Mouse (Mus musculus) heart, embryonic 10.5 days (tissue): Measurements from ENCODE around the gene Mdn1. TPM values are rescaled to one million over a fixed set of nuclear protein-coding genes. Genes with fewer than 3 reads are reported as not detected.

ENCODE experiments used
- DNase-seq: peaks from one replicate; pipeline ENCODE4 v3.0.0-alpha.2; 2017; ENCODE audit warnings: low spot score
- H3K27ac ChIP-seq: fragments of 300-500 bp; sonication (generic); 2 replicates; pipeline ENCODE4 v1.5.1; 2016; ENCODE audit warnings: mild to moderate bottlenecking
- H3K27me3 ChIP-seq: fragments of 300-500 bp; sonication (generic); 2 replicates; pipeline ENCODE4 v1.6.1; 2016; ENCODE audit warnings: mild to moderate bottlenecking; ENCODE audit not compliant: poor library complexity, insufficient read depth, severe bottlenecking
- H3K36me3 ChIP-seq: fragments of 300-500 bp; sonication (generic); 2 replicates; pipeline ENCODE4 v1.6.1; 2016; ENCODE audit warnings: mild to moderate bottlenecking, moderate library complexity
- H3K4me1 ChIP-seq: fragments of 300-500 bp; sonication (generic); 2 replicates; pipeline ENCODE4 v1.6.1; 2016; ENCODE audit warnings: mild to moderate bottlenecking
- H3K4me3 ChIP-seq: fragments of 300-500 bp; sonication (generic); 2 replicates; pipeline ENCODE4 v1.5.1; 2016; ENCODE audit warnings: mild to moderate bottlenecking, moderate library complexity
- H3K9me3 ChIP-seq: fragments of 300-500 bp; sonication (generic); 2 replicates; pipeline ENCODE4 v1.6.1; 2016; ENCODE audit warnings: mild to moderate bottlenecking, moderate library complexity
- WGBS: fragments of 180-500 bp; shearing (Covaris S2); methylation state at CpG from one replicate; pipeline ENCODE4 v1.1.7; 2016; 5-methylcytosine and 5-hydroxymethylcytosine counted together
- polyA plus RNA-seq: library from polyadenylated mRNA; unstranded; fragments of >200 nt; fragmentation: Nextera tagmentation; extraction: Ambion mirVana; gene quantifications from 2 replicates; pipeline ENCODE4 v1.2.1, GENCODE M21; 2016

Mdn1 gene
- polyA plus RNA-seq: 11.0 and 16.7 TPM in 2 replicates

GRCm38 (mm10) chr4:32656918-32657662 is at the start of gene Mdn1:
Gene Mdn1 (plus strand): TSS chr4:32657119.
- peaks cover 17% of the 10 kb centered on the region for H3K36me3 ChIP-seq
- DNase-seq: peak; percentile 97
- WGBS: under 1% methylated on average over 68 of the region's 68 CpGs

GRCm38 (mm10) chr4:32615034-32615881 is 41.7 kb upstream of the Mdn1 start, which contains the start of gene Casp8ap2:
Gene Casp8ap2 (plus strand): TSS chr4:32615451.
- Histone ChIP-seq H3K27me3 (no peaks in the 10 kb centered on the region), H3K27ac (peak within 1 kb of the TSS; percentile 94), H3K36me3 (peaks cover 10% of the 10 kb centered on the region), H3K4me1 (peaks cover 15% of the 10 kb centered on the region; the same call in 1 of the 2 replicates), H3K9me3 (no peaks in the 10 kb centered on the region), H3K4me3 (peak within 1 kb of the TSS; percentile 96)
- WGBS: under 1% methylated on average over 67 of the region's 67 CpGs
- DNase-seq: peak; percentile 100

More at GRCm38 (mm10) chr4:32656918-32657662, at the start of gene Mdn1:
- Histone ChIP-seq H3K4me1 (peaks cover 9% of the 10 kb centered on the region; the same call in 1 of the 2 replicates), H3K9me3 (no peaks in the 10 kb centered on the region), H3K27ac (peak within 1 kb of the TSS; percentile 90), H3K27me3 (no peaks in the 10 kb centered on the region), H3K4me3 (peak within 1 kb of the TSS; percentile 98)

GRCm38 (mm10) chr4:32621637-32622036 is 35.3 kb upstream of the Mdn1 start:
- DNase-seq: no peak
- H3K36me3 ChIP-seq: peaks cover 24% of the 10 kb centered on the region
- no peaks in the 10 kb centered on the region for H3K27me3 ChIP-seq
- no peak overlapping the region for H3K27ac ChIP-seq
- peaks cover 14% of the 10 kb centered on the region; the same call in 1 of the 2 replicates for H3K4me1 ChIP-seq
- H3K9me3 ChIP-seq: no peaks in the 10 kb centered on the region
- no peak overlapping the region for H3K4me3 ChIP-seq

- DNase-seq: peak; percentile 76
- H3K27ac ChIP-seq: no peak overlapping the region
- 76% methylated on average over 5 of the region's 5 CpGs for WGBS
- no peaks in the 10 kb centered on the region for H3K4me1 ChIP-seq
- no peaks in the 10 kb centered on the region for H3K9me3 ChIP-seq
- H3K36me3 ChIP-seq: peaks cover 49% of the 10 kb centered on the region
- no peaks in the 10 kb centered on the region for H3K27me3 ChIP-seq
- H3K4me3 ChIP-seq: no peak overlapping the region
These were observed 5.2 kb upstream of the Mdn1 start for GRCm38 (mm10) chr4:32651669-32652068.

GRCm38 (mm10) chr4:32656146-32656904 is 594 bp upstream of the Mdn1 start:
- H3K27ac ChIP-seq: peak overlapping the region; percentile 90
- H3K4me1 ChIP-seq: peaks cover 9% of the 10 kb centered on the region; the same call in 1 of the 2 replicates
- H3K27me3 ChIP-seq: no peaks in the 10 kb centered on the region
- DNase-seq: no peak
- 50% methylated on average over 11 of the region's 11 CpGs for WGBS
- H3K4me3 ChIP-seq: peak overlapping the region; percentile 98
- no peaks in the 10 kb centered on the region for H3K9me3 ChIP-seq
- peaks cover 19% of the 10 kb centered on the region for H3K36me3 ChIP-seq

GRCm38 (mm10) chr4:32665843-32666242 is 8.9 kb downstream of the Mdn1 start:
- Histone ChIP-seq H3K4me1 (no peaks in the 10 kb centered on the region), H3K27ac (no peak overlapping the region), H3K36me3 (peaks cover 74% of the 10 kb centered on the region), H3K27me3 (no peaks in the 10 kb centered on the region), H3K9me3 (no peaks in the 10 kb centered on the region), H3K4me3 (no peak overlapping the region)
- WGBS: 90% methylated on average over 4 of the region's 4 CpGs
- no peak for DNase-seq

- DNase-seq: no peak
- 85% methylated on average over 1 of the region's 1 CpGs for WGBS
- H3K27me3 ChIP-seq: no peaks in the 10 kb centered on the region
These were observed 11.4 kb downstream of the Mdn1 start for GRCm38 (mm10) chr4:32668291-32668690.

GRCm38 (mm10) chr4:32669825-32670224 is 12.9 kb downstream of the Mdn1 start:
- Histone ChIP-seq H3K36me3 (peaks cover 86% of the 10 kb centered on the region), H3K4me1 (no peaks in the 10 kb centered on the region), H3K27ac (no peak overlapping the region), H3K27me3 (no peaks in the 10 kb centered on the region), H3K4me3 (no peak overlapping the region), H3K9me3 (no peaks in the 10 kb centered on the region)
- 88% methylated on average over 2 of the region's 2 CpGs for WGBS
- DNase-seq: no peak

More at GRCm38 (mm10) chr4:32668291-32668690, 11.4 kb downstream of the Mdn1 start:
- Histone ChIP-seq H3K27ac (no peak overlapping the region), H3K4me1 (no peaks in the 10 kb centered on the region), H3K9me3 (no peaks in the 10 kb centered on the region), H3K4me3 (no peak overlapping the region), H3K36me3 (peaks cover 85% of the 10 kb centered on the region)

GRCm38 (mm10) chr4:32674025-32674424 is 17.1 kb downstream of the Mdn1 start:
- Histone ChIP-seq H3K36me3 (peaks cover 95% of the 10 kb centered on the region), H3K4me1 (no peaks in the 10 kb centered on the region), H3K4me3 (no peak overlapping the region), H3K27me3 (no peaks in the 10 kb centered on the region), H3K27ac (no peak overlapping the region), H3K9me3 (no peaks in the 10 kb centered on the region)
- DNase-seq: no peak
- WGBS: 86% methylated on average over 2 of the region's 2 CpGs

- peaks cover 95% of the 10 kb centered on the region for H3K36me3 ChIP-seq
- WGBS: 94% methylated on average over 3 of the region's 3 CpGs
These were observed 20.6 kb downstream of the Mdn1 start for GRCm38 (mm10) chr4:32677471-32677870.

GRCm38 (mm10) chr4:32680843-32681242 is 23.9 kb downstream of the Mdn1 start:
- DNase-seq: no peak
- no peaks in the 10 kb centered on the region for H3K27me3 ChIP-seq
- H3K36me3 ChIP-seq: peaks cover 92% of the 10 kb centered on the region
- no peak overlapping the region for H3K4me3 ChIP-seq
- no peaks in the 10 kb centered on the region for H3K4me1 ChIP-seq
- 75% methylated on average over 3 of the region's 3 CpGs for WGBS
- H3K27ac ChIP-seq: no peak overlapping the region
- H3K9me3 ChIP-seq: no peaks in the 10 kb centered on the region

More at GRCm38 (mm10) chr4:32677471-32677870, 20.6 kb downstream of the Mdn1 start:
- Histone ChIP-seq H3K9me3 (no peaks in the 10 kb centered on the region), H3K27ac (no peak overlapping the region), H3K4me1 (no peaks in the 10 kb centered on the region), H3K4me3 (no peak overlapping the region), H3K27me3 (no peaks in the 10 kb centered on the region)
- DNase-seq: no peak

- no peak overlapping the region for H3K27ac ChIP-seq
- H3K36me3 ChIP-seq: peaks cover 88% of the 10 kb centered on the region
- 80% methylated on average over 4 of the region's 4 CpGs for WGBS
- H3K4me1 ChIP-seq: no peaks in the 10 kb centered on the region
- H3K9me3 ChIP-seq: no peaks in the 10 kb centered on the region
- no peak for DNase-seq
- H3K27me3 ChIP-seq: no peaks in the 10 kb centered on the region
- no peak overlapping the region for H3K4me3 ChIP-seq
These were observed 25.6 kb downstream of the Mdn1 start for GRCm38 (mm10) chr4:32682471-32682870.
